Mouse (Mus musculus): ENCODE results near the gene Tead4. TPM values are rescaled to one million over a fixed set of nuclear protein-coding genes. Genes with fewer than 3 reads are reported as not detected.

The Tead4 gene
- total and polyA plus RNA-seq, 3 experiments = not detected

DNA sequence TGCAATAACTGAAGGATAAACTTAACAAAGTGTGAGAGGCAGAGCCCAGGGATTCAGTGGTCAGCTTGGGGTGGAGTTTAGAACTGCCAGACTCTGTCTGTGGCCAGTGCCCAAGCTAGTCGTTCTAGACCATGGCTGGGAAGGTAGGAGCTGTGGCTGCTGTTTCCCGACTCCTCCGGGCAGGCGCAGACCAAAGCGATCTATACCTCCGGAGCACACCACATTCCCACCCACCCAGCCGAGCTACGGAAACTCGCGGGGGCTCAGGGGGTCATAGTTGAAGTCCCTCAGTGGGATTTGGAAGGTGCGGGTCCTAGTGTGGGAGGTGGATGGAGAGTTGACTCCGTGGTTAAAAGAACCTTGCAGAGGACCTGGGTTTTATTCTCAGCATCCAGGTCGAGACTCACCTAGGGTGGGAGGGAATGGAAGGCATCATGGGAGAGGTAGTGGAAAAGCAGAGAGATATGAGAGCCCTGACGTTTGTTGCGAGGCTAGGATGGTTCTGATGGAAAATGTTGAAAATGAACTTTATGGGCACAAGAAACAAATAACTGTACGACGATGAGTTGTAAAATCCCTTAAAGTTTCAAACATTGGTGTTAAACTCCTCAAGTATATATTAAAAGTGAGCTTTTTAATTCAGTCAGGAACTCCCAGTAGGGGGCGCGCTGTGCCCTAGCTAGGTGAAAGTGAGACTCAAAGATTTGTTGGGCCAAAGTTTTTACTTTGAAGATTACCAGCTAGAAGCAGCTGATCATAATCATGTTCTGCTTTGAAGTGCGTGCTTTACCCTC lies 99.6 kb downstream of the Tead4 start:
- DNase-seq (ENCODE audit: extremely low read depth) = peak; percentile 58
- dilution Hi-C loops (cut with MboI; ENCODE audit: extremely low pct_ligation_motif_present, extremely low pct_unique_long_range_greater_than_20kb, low sequenced_read_pairs) = no loop called here

GRCm38 (mm10) chr6:128200116-128200846 lies 100.3 kb downstream of the Tead4 start:
- peaks cover 0 to 3% of the 10 kb centered on the region in 2 experiments; a peak in 2 of 4 replicates for H3K4me1 ChIP-seq (ENCODE audit: control insufficient read depth in 1 of 2, insufficient read depth in 2 of 2)
- H3K27ac ChIP-seq (ENCODE audit: insufficient read depth, low read depth) = no peak overlapping the region
- no peaks in the 10 kb centered on the region for H3K36me3 ChIP-seq (replicated peaks in 1 of 2; ENCODE audit: control insufficient read depth in 1 of 2, insufficient read depth in 1 of 2, low read length in 1 of 2)
- H3K9me3 ChIP-seq (replicated peaks; ENCODE audit: low read length) = no peaks in the 10 kb centered on the region
- no peak overlapping the region for H3K9ac ChIP-seq (ENCODE audit: insufficient read depth, low read depth)
- no peaks in the 10 kb centered on the region for H3K79me2 ChIP-seq (replicated peaks; ENCODE audit: control insufficient read depth, extremely low read depth, insufficient read depth, poor library complexity, severe bottlenecking)
- peak; percentile 88 for DNase-seq (ENCODE audit: extremely low read depth)
- H3K4me3 ChIP-seq (replicated peaks in 1 of 3; ENCODE audit: low read depth in 2 of 3, low read length in 2 of 3, poor library complexity in 1 of 3) = peak overlapping the region; percentile 10 to 62 (median 53)
- dilution Hi-C loops (cut with MboI; ENCODE audit: extremely low pct_ligation_motif_present, extremely low pct_unique_long_range_greater_than_20kb, low sequenced_read_pairs) = no loop called here
- peak; percentile 90 for TF ChIP-seq BHLHE40 (IDR thresholded peaks at IDR 0.05; ENCODE audit: low read depth, low read length)
- TF ChIP-seq EP300 (IDR thresholded peaks at IDR 0.05; ENCODE audit: low read length) = no peak
- no peak for TF ChIP-seq TCF12 (IDR thresholded peaks at IDR 0.05; ENCODE audit: low read depth, low read length)
- no peak for TF ChIP-seq CTCF (conservative IDR thresholded peaks at IDR 0.05 in 1 of 2, IDR thresholded peaks at IDR 0.05 in 1 of 2; ENCODE audit: low read depth in 2 of 2, low read length in 2 of 2)
- TF ChIP-seq MEF2A (IDR thresholded peaks at IDR 0.05; ENCODE audit: borderline replicate concordance, low read depth, low read length) = no peak
- no peak for TF ChIP-seq POLR2A (IDR thresholded peaks at IDR 0.05; ENCODE audit: low read depth, low read length)
- no peak for TF ChIP-seq MYC (IDR thresholded peaks at IDR 0.05; ENCODE audit: low read depth, low read length)
- TF ChIP-seq ETS1 (conservative IDR thresholded peaks at IDR 0.05; ENCODE audit: low read depth, low read length) = no peak
- no peak for TF ChIP-seq MAFK (IDR thresholded peaks at IDR 0.05; ENCODE audit: insufficient replicate concordance, low read length)
- TF ChIP-seq HCFC1 (IDR thresholded peaks at IDR 0.05; ENCODE audit: low read depth, low read length) = no peak
- peak; percentile 54 for TF ChIP-seq ELF1 (IDR thresholded peaks at IDR 0.05; ENCODE audit: low read depth, low read length)
- no peak for TF ChIP-seq GABPA (IDR thresholded peaks at IDR 0.05; ENCODE audit: insufficient replicate concordance, low read depth, low read length)
- no peak for TF ChIP-seq KAT2A (IDR thresholded peaks at IDR 0.05; ENCODE audit: insufficient replicate concordance, low read length)
- no peak for TF ChIP-seq SIN3A (IDR thresholded peaks at IDR 0.05; ENCODE audit: low read length)
- in situ Hi-C loops (cut with MboI; ENCODE audit: low pct_ligation_motif_present, low pct_unique_long_range_greater_than_20kb, low sequenced_read_pairs) = no loop called here
- H3K27me3 ChIP-seq (replicated peaks) = peaks cover 3% of the 10 kb centered on the region
- H3K4me2 ChIP-seq (ENCODE audit: insufficient read depth, low read depth, poor library complexity, severe bottlenecking) = peak overlapping the region; percentile 57

More for the DNA sequence above, 99.6 kb downstream of the Tead4 start:
- no peaks in the 10 kb centered on the region for H3K79me2 ChIP-seq (replicated peaks; ENCODE audit: control insufficient read depth, extremely low read depth, insufficient read depth, poor library complexity, severe bottlenecking)
- no peaks in the 10 kb centered on the region for H3K9me3 ChIP-seq (replicated peaks; ENCODE audit: low read length)
- peak overlapping the region; percentile 95 for H3K4me2 ChIP-seq (ENCODE audit: insufficient read depth, low read depth, poor library complexity, severe bottlenecking)
- in situ Hi-C loops (cut with MboI; ENCODE audit: low pct_ligation_motif_present, low pct_unique_long_range_greater_than_20kb, low sequenced_read_pairs) = no loop called here
- H3K36me3 ChIP-seq (replicated peaks in 1 of 2; ENCODE audit: control insufficient read depth in 1 of 2, insufficient read depth in 1 of 2, low read length in 1 of 2) = no peaks in the 10 kb centered on the region
- peaks cover 3% of the 10 kb centered on the region for H3K27me3 ChIP-seq (replicated peaks)
- peak overlapping the region; percentile 29 for H3K9ac ChIP-seq (ENCODE audit: insufficient read depth, low read depth)
- TF ChIP-seq RAD21 (IDR thresholded peaks at IDR 0.05; ENCODE audit: low read depth, low read length) (peak; percentile 52), CTCF (conservative IDR thresholded peaks at IDR 0.05 in 1 of 2, IDR thresholded peaks at IDR 0.05 in 1 of 2; ENCODE audit: low read depth in 2 of 2, low read length in 2 of 2) (peak; percentile 14 to 75; a peak in 3 of 4 replicates), MAZ (IDR thresholded peaks at IDR 0.05; ENCODE audit: low read depth, low read length) (no peak), SMC3 (IDR thresholded peaks at IDR 0.05; ENCODE audit: low read depth, low read length) (peak; percentile 33), BHLHE40 (IDR thresholded peaks at IDR 0.05; ENCODE audit: low read depth, low read length) (no peak), NELFE (IDR thresholded peaks at IDR 0.05; ENCODE audit: low read depth, low read length) (0 out of 2 replicates have a peak, but pooled peaks have one; percentile 17), NRF1 (IDR thresholded peaks at IDR 0.05; ENCODE audit: low read depth, low read length) (0 out of 2 replicates have a peak, but pooled peaks have one; percentile 9)
- peaks cover 0 to 4% of the 10 kb centered on the region in 2 experiments; a peak in 2 of 4 replicates for H3K4me1 ChIP-seq (ENCODE audit: control insufficient read depth in 1 of 2, insufficient read depth in 2 of 2)
- no peak overlapping the region for H3K27ac ChIP-seq (ENCODE audit: insufficient read depth, low read depth)
- H3K4me3 ChIP-seq (replicated peaks in 1 of 3; ENCODE audit: low read depth in 2 of 3, low read length in 2 of 3, poor library complexity in 1 of 3) = peak overlapping the region; percentile 37 to 58 (median 53)

Measured in CH12.LX (cell line).